Mouse (Mus musculus) myocyte (in vitro differentiated cells): ENCODE measurements around the gene Vdac2. TPM values are rescaled to one million over a fixed set of nuclear protein-coding genes. Genes with fewer than 3 reads are reported as not detected.

ENCODE experiments used
- H3K27me3 ChIP-seq: one replicate; pipeline ENCODE4 v1.6.1; 2011; ENCODE audit not compliant: control insufficient read depth, insufficient read depth, insufficient read length
- H3K36me3 ChIP-seq: one replicate; pipeline ENCODE4 v1.6.1; 2011; ENCODE audit not compliant: control insufficient read depth, insufficient read depth
- H3K4me2 ChIP-seq: one replicate; pipeline ENCODE4 v1.6.1; 2011; ENCODE audit warnings: low read depth, control low read depth
- H3K4me3 ChIP-seq: one replicate; pipeline ENCODE4 v1.5.1; 2011; ENCODE audit warnings: mild to moderate bottlenecking, control low read depth, moderate library complexity
- H3K79me2 ChIP-seq: one replicate; pipeline ENCODE4 v1.6.1; 2011; ENCODE audit not compliant: control insufficient read depth, insufficient read depth
- H3ac ChIP-seq: one replicate; pipeline ENCODE4 v1.6.1; 2011; ENCODE audit not compliant: control insufficient read depth, insufficient read length
- CEBPB ChIP-seq: IDR thresholded peaks from 2 replicates; pipeline ENCODE4 v1.6.1; 2011; ENCODE audit warnings: mild to moderate bottlenecking, moderate library complexity; ENCODE audit not compliant: poor library complexity, insufficient read depth, severe bottlenecking
- E2F4 ChIP-seq: IDR thresholded peaks from one replicate; pipeline ENCODE4 v1.6.1; 2011; ENCODE audit warnings: mild to moderate bottlenecking, control low read depth, moderate library complexity; ENCODE audit not compliant: insufficient read depth
- MAX ChIP-seq: IDR thresholded peaks from one replicate; pipeline ENCODE4 v1.6.1; 2011; ENCODE audit warnings: low read depth, mild to moderate bottlenecking, control low read depth
- MYOD1 ChIP-seq, 3 experiments: IDR thresholded peaks; one replicate each; pipeline ENCODE4 v1.6.1; 2011; ENCODE audit warnings: control low read depth in 2 of 3, low read depth in 2 of 3, mild to moderate bottlenecking in 2 of 3, moderate library complexity in 1 of 3; ENCODE audit not compliant: insufficient read length in 2 of 3, control insufficient read depth in 1 of 3
- MYOG ChIP-seq, 3 experiments: IDR thresholded peaks; one replicate each; pipeline ENCODE4 v1.6.1; 2011; ENCODE audit warnings: control low read depth in 2 of 3, low read depth in 2 of 3, mild to moderate bottlenecking in 2 of 3; ENCODE audit not compliant: insufficient read length in 2 of 3, control insufficient read depth in 1 of 3, insufficient read depth in 1 of 3
- POLR2A ChIP-seq: IDR thresholded peaks from one replicate; pipeline ENCODE4 v1.6.1; 2011; ENCODE audit warnings: low read depth, mild to moderate bottlenecking, control low read depth, moderate library complexity; ENCODE audit not compliant: insufficient read length
- POLR2AphosphoS2 ChIP-seq: IDR thresholded peaks from one replicate; pipeline ENCODE4 v1.6.1; 2011; ENCODE audit warnings: low read depth, control low read depth; ENCODE audit not compliant: insufficient read length
- REST ChIP-seq: IDR thresholded peaks from one replicate; pipeline ENCODE4 v1.6.1; 2011; ENCODE audit warnings: mild to moderate bottlenecking, control low read depth, moderate library complexity; ENCODE audit not compliant: insufficient read depth, insufficient read length
- SRF ChIP-seq: IDR thresholded peaks from one replicate; pipeline ENCODE4 v1.6.1; 2011; ENCODE audit warnings: low read depth; ENCODE audit not compliant: control insufficient read depth, insufficient read length
- TCF12 ChIP-seq: IDR thresholded peaks from one replicate; pipeline ENCODE4 v1.6.1; 2011; ENCODE audit warnings: mild to moderate bottlenecking, control low read depth; ENCODE audit not compliant: poor library complexity, insufficient read depth, severe bottlenecking
- TCF3 ChIP-seq: IDR thresholded peaks from one replicate; pipeline ENCODE4 v1.6.1; 2011; ENCODE audit warnings: low read depth, control low read depth; ENCODE audit not compliant: insufficient read length
- USF1 ChIP-seq: IDR thresholded peaks from one replicate; pipeline ENCODE4 v1.6.1; 2011; ENCODE audit warnings: low read depth, mild to moderate bottlenecking, control low read depth, moderate library complexity
- polyA plus RNA-seq: library from polyadenylated mRNA; unstranded; fragments of >200 nt; fragmentation: generic; extraction: Trizol; gene quantifications from one replicate; pipeline ENCODE4 v1.2.1, GENCODE M21; 2012; ENCODE audit warnings: missing spikeins

Gene Vdac2
- polyA plus RNA-seq: 314 TPM

GRCm38 (mm10) chr14:21824938-21825337 lies at the start of gene Vdac2:
Gene Vdac2, plus strand, starts transcription at chr14:21825238.
- no peak for TF ChIP-seq E2F4
- TF ChIP-seq MAX: no peak
- TF ChIP-seq SRF: no peak
- no peak for TF ChIP-seq POLR2A
- TF ChIP-seq POLR2AphosphoS2: no peak
- no peak for TF ChIP-seq TCF3
- no peak for TF ChIP-seq USF1
- no peak for TF ChIP-seq TCF12
- TF ChIP-seq MYOD1 (IDR thresholded peaks at IDR 0.05; ENCODE audit: control insufficient read depth in 1 of 3, insufficient read length in 2 of 3, low read depth in 2 of 3): no peak
- TF ChIP-seq CEBPB: no peak
- no peak for TF ChIP-seq REST
- TF ChIP-seq MYOG (IDR thresholded peaks at IDR 0.05; ENCODE audit: control insufficient read depth in 1 of 3, insufficient read depth in 1 of 3, insufficient read length in 2 of 3, low read depth in 2 of 3): no peak
- no peaks in the 10 kb centered on the region for H3K27me3 ChIP-seq
- H3K79me2 ChIP-seq: no peaks in the 10 kb centered on the region
- no peak within 1 kb of the TSS for H3ac ChIP-seq
- H3K36me3 ChIP-seq: no peaks in the 10 kb centered on the region
- H3K4me3 ChIP-seq: no peak within 1 kb of the TSS
- H3K4me2 ChIP-seq: no peak within 1 kb of the TSS

GRCm38 (mm10) chr14:21776201-21776600 lies 48.8 kb upstream of the Vdac2 start:
- Histone ChIP-seq H3K79me2 (peaks cover 59% of the 10 kb centered on the region), H3K27me3 (no peaks in the 10 kb centered on the region), H3ac (no peak overlapping the region), H3K4me2 (no peak overlapping the region), H3K36me3 (peaks cover 39% of the 10 kb centered on the region), H3K4me3 (no peak overlapping the region)
- no peak for TF ChIP-seq MYOG (IDR thresholded peaks at IDR 0.05; ENCODE audit: control insufficient read depth in 1 of 3, insufficient read depth in 1 of 3, insufficient read length in 2 of 3, low read depth in 2 of 3)
- TF ChIP-seq POLR2AphosphoS2: no peak
- no peak for TF ChIP-seq CEBPB
- no peak for TF ChIP-seq POLR2A
- TF ChIP-seq MYOD1 (IDR thresholded peaks at IDR 0.05; ENCODE audit: control insufficient read depth in 1 of 3, insufficient read length in 2 of 3, low read depth in 2 of 3): no peak
- TF ChIP-seq TCF12: no peak
- no peak for TF ChIP-seq USF1
- TF ChIP-seq E2F4: no peak
- TF ChIP-seq TCF3: no peak
- no peak for TF ChIP-seq SRF
- TF ChIP-seq MAX: no peak
- no peak for TF ChIP-seq REST

- no peak overlapping the region for H3K4me3 ChIP-seq
- no peak overlapping the region for H3ac ChIP-seq
- H3K36me3 ChIP-seq: peaks cover 52% of the 10 kb centered on the region
- no peak overlapping the region for H3K4me2 ChIP-seq
- TF ChIP-seq TCF12 (no peak), MYOG (IDR thresholded peaks at IDR 0.05; ENCODE audit: control insufficient read depth in 1 of 3, insufficient read depth in 1 of 3, insufficient read length in 2 of 3, low read depth in 2 of 3) (no peak), MYOD1 (IDR thresholded peaks at IDR 0.05; ENCODE audit: control insufficient read depth in 1 of 3, insufficient read length in 2 of 3, low read depth in 2 of 3) (no peak), POLR2A (no peak), TCF3 (no peak), SRF (no peak), CEBPB (no peak), REST (no peak), USF1 (no peak), E2F4 (no peak), POLR2AphosphoS2 (no peak), MAX (no peak)
- H3K79me2 ChIP-seq: peaks cover 7% of the 10 kb centered on the region
- no peaks in the 10 kb centered on the region for H3K27me3 ChIP-seq
These were observed 38.5 kb upstream of the Vdac2 start for GRCm38 (mm10) chr14:21786500-21786899.

- no peak overlapping the region for H3K4me3 ChIP-seq
- no peaks in the 10 kb centered on the region for H3K27me3 ChIP-seq
- H3K4me2 ChIP-seq: no peak overlapping the region
- TF ChIP-seq MAX (no peak), MYOG (IDR thresholded peaks at IDR 0.05; ENCODE audit: control insufficient read depth in 1 of 3, insufficient read depth in 1 of 3, insufficient read length in 2 of 3, low read depth in 2 of 3) (no peak), CEBPB (no peak), MYOD1 (IDR thresholded peaks at IDR 0.05; ENCODE audit: control insufficient read depth in 1 of 3, insufficient read length in 2 of 3, low read depth in 2 of 3) (no peak), SRF (no peak), POLR2AphosphoS2 (no peak), POLR2A (no peak), E2F4 (no peak), TCF3 (no peak), TCF12 (no peak), USF1 (no peak), REST (no peak)
- H3K36me3 ChIP-seq: peaks cover 46% of the 10 kb centered on the region
- H3ac ChIP-seq: no peak overlapping the region
- H3K79me2 ChIP-seq: peaks cover 7% of the 10 kb centered on the region
These were observed 37.7 kb upstream of the Vdac2 start for GRCm38 (mm10) chr14:21787374-21787773.

- Histone ChIP-seq H3K79me2 (peaks cover 7% of the 10 kb centered on the region), H3K4me3 (no peak overlapping the region), H3K36me3 (peaks cover 47% of the 10 kb centered on the region), H3K27me3 (no peaks in the 10 kb centered on the region), H3K4me2 (no peak overlapping the region), H3ac (no peak overlapping the region)
- no peak for TF ChIP-seq TCF12
- no peak for TF ChIP-seq MYOD1 (IDR thresholded peaks at IDR 0.05; ENCODE audit: control insufficient read depth in 1 of 3, insufficient read length in 2 of 3, low read depth in 2 of 3)
- TF ChIP-seq SRF: no peak
- TF ChIP-seq POLR2AphosphoS2: no peak
- TF ChIP-seq E2F4: no peak
- TF ChIP-seq MYOG (IDR thresholded peaks at IDR 0.05; ENCODE audit: control insufficient read depth in 1 of 3, insufficient read depth in 1 of 3, insufficient read length in 2 of 3, low read depth in 2 of 3): no peak
- no peak for TF ChIP-seq CEBPB
- no peak for TF ChIP-seq POLR2A
- no peak for TF ChIP-seq TCF3
- no peak for TF ChIP-seq MAX
- no peak for TF ChIP-seq REST
- no peak for TF ChIP-seq USF1
These were observed 36.9 kb upstream of the Vdac2 start for GRCm38 (mm10) chr14:21788121-21788520.
